Mouse (Mus musculus) stomach, postnatal 0 days (tissue): ENCODE data around the gene Calu. TPM values are rescaled to one million over a fixed set of nuclear protein-coding genes. Genes with fewer than 3 reads are reported as not detected.
A peak's percentile ranks its signal among the peaks of the same experiment; 100 is the strongest.

ENCODE experiments used
- ATAC-seq: fragments of 200-750 bp; cut with Nextera tagmentation; 2 replicates; pipeline ENCODE4 v1.8.0; 2017; ENCODE audit not compliant: low FRiP score, low TSS enrichment
- DNase-seq: peaks from one replicate; pipeline ENCODE4 v3.0.0-alpha.2; 2016; ENCODE audit warnings: low spot score
- H3K27ac ChIP-seq: fragments of 300-500 bp; sonication (generic); replicated peaks from 2 replicates; pipeline ENCODE4 v1.5.1; 2014; ENCODE audit warnings: mild to moderate bottlenecking, control low read depth
- H3K27me3 ChIP-seq: fragments of 300-500 bp; sonication (generic); 2 replicates; pipeline ENCODE4 v1.6.1; 2014; ENCODE audit warnings: low read length; ENCODE audit not compliant: control insufficient read depth, insufficient read depth
- H3K36me3 ChIP-seq: fragments of 300-500 bp; sonication (generic); 2 replicates; pipeline ENCODE4 v1.6.1; 2014; ENCODE audit warnings: low read length, mixed read lengths; ENCODE audit not compliant: control insufficient read depth, insufficient read depth
- H3K4me1 ChIP-seq: fragments of 300-500 bp; sonication (generic); replicated peaks from 2 replicates; pipeline ENCODE4 v1.6.1; 2014; ENCODE audit warnings: antibody characterized with exemption; ENCODE audit not compliant: control insufficient read depth, insufficient read depth
- H3K4me2 ChIP-seq: fragments of 300-500 bp; sonication (generic); replicated peaks from 2 replicates; pipeline ENCODE4 v1.6.1; 2014; ENCODE audit warnings: low read depth, mild to moderate bottlenecking, control low read depth, moderate library complexity
- H3K4me3 ChIP-seq: fragments of 300-500 bp; sonication (generic); 2 replicates; pipeline ENCODE4 v1.5.1; 2014; ENCODE audit warnings: low read depth, low read length, control low read depth
- H3K9ac ChIP-seq: fragments of 300-500 bp; sonication (generic); 2 replicates; pipeline ENCODE4 v1.6.1; 2014; ENCODE audit warnings: mild to moderate bottlenecking, low read length, control low read depth, mixed read lengths
- H3K9me3 ChIP-seq: fragments of 300-500 bp; sonication (generic); 2 replicates; pipeline ENCODE4 v1.6.1; 2016; ENCODE audit warnings: low read length; ENCODE audit not compliant: control insufficient read depth
- CTCF ChIP-seq: IDR thresholded peaks from 2 replicates; pipeline ENCODE4 v1.5.1; 2016; ENCODE audit warnings: antibody characterized with exemption, low read depth, mild to moderate bottlenecking, moderate library complexity
- EP300 ChIP-seq: optimal IDR thresholded peaks from 2 replicates; pipeline ENCODE3; 2016; ENCODE audit warnings: antibody characterized with exemption
- WGBS: fragments of 180-500 bp; shearing (Covaris S2); extraction: QIAGEN DNeasy Blood & Tissue Kit; methylation state at CpG from one replicate; pipeline ENCODE4 v1.1.7; 2014; 5-methylcytosine and 5-hydroxymethylcytosine counted together
- polyA plus RNA-seq: library from polyadenylated mRNA; unstranded; fragments of >200 nt; fragmentation: Nextera tagmentation; extraction: Ambion mirVana; gene quantifications from 2 replicates; pipeline ENCODE4 v1.2.1, GENCODE M21; 2015

Gene Calu
- polyA plus RNA-seq, 1 experiment from 2014 or later = 205 TPM

DNA sequence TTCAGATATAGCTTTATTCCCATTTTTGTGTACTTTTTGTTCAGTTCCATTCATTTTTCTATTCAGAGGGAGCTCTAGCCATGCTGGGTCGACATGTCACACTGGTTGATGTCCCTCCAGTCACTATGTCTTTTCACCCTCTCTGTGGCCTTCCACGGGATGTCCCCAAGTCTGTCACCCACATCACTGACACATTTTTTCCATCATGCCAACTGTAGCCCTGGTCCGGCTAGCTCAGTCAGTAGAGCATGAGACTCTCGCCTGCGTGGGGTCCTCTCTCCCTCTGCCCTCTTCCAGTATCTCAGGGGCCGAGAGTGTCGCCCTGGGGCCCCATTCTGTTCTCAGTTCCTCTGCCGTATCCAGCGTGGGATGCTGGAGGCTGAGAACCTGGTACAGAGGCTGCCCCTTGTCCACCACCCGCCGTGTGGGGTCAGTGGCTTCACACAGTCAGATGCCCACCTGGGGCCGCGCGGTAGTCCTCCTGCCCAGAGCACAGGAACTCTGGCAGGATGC is 34.1 kb upstream of the Calu start:
- DNase-seq (no peak), ATAC-seq (no peak)
- Histone ChIP-seq H3K9ac (no peak overlapping the region), H3K4me2 (no peak overlapping the region), H3K27me3 (no peaks in the 10 kb centered on the region), H3K9me3 (no peaks in the 10 kb centered on the region), H3K36me3 (no peaks in the 10 kb centered on the region), H3K4me3 (no peak overlapping the region), H3K27ac (no peak overlapping the region), H3K4me1 (no peaks in the 10 kb centered on the region)
- 71% methylated on average over 14 of the region's 14 CpGs for WGBS
- no peak for TF ChIP-seq CTCF
- TF ChIP-seq EP300 = no peak

GRCm38 (mm10) chr6:29317286-29317685 is 30.6 kb upstream of the Calu start:
- Histone ChIP-seq H3K27ac (no peak overlapping the region), H3K4me2 (no peak overlapping the region), H3K9ac (no peak overlapping the region), H3K4me3 (no peak overlapping the region), H3K9me3 (no peaks in the 10 kb centered on the region), H3K4me1 (no peaks in the 10 kb centered on the region), H3K36me3 (no peaks in the 10 kb centered on the region), H3K27me3 (no peaks in the 10 kb centered on the region)
- 55% methylated on average over 2 of the region's 2 CpGs for WGBS
- no peak for DNase-seq
- ATAC-seq = no peak
- TF ChIP-seq EP300 = no peak
- TF ChIP-seq CTCF = no peak

GRCm38 (mm10) chr6:29317941-29318340 is 29.9 kb upstream of the Calu start:
- Histone ChIP-seq H3K4me3 (no peak overlapping the region), H3K27ac (no peak overlapping the region), H3K9me3 (no peaks in the 10 kb centered on the region), H3K36me3 (no peaks in the 10 kb centered on the region), H3K4me1 (no peaks in the 10 kb centered on the region), H3K4me2 (no peak overlapping the region), H3K9ac (no peak overlapping the region), H3K27me3 (no peaks in the 10 kb centered on the region)
- TF ChIP-seq CTCF = no peak
- TF ChIP-seq EP300 = no peak
- ATAC-seq = no peak
- DNase-seq = no peak
- WGBS = 66% methylated on average over 3 of the region's 3 CpGs

GRCm38 (mm10) chr6:29318879-29319278 is 29.0 kb upstream of the Calu start, which contains the start of gene Fam71f1:
Gene Fam71f1, plus strand, starts transcription at chr6:29319140.
- ATAC-seq = peak; percentile 24; the same call in 1 of the 2 replicates
- no peak for TF ChIP-seq EP300
- TF ChIP-seq CTCF = no peak
- no peak for DNase-seq
- no peaks in the 10 kb centered on the region for H3K9me3 ChIP-seq
- H3K27me3 ChIP-seq = no peaks in the 10 kb centered on the region
- no peak within 1 kb of the TSS for H3K4me2 ChIP-seq
- no peak within 1 kb of the TSS for H3K4me3 ChIP-seq
- H3K9ac ChIP-seq = no peak within 1 kb of the TSS
- 29% methylated on average over 3 of the region's 5 CpGs for WGBS
- H3K4me1 ChIP-seq = no peaks in the 10 kb centered on the region
- H3K27ac ChIP-seq = no peak within 1 kb of the TSS
- no peaks in the 10 kb centered on the region for H3K36me3 ChIP-seq

DNA sequence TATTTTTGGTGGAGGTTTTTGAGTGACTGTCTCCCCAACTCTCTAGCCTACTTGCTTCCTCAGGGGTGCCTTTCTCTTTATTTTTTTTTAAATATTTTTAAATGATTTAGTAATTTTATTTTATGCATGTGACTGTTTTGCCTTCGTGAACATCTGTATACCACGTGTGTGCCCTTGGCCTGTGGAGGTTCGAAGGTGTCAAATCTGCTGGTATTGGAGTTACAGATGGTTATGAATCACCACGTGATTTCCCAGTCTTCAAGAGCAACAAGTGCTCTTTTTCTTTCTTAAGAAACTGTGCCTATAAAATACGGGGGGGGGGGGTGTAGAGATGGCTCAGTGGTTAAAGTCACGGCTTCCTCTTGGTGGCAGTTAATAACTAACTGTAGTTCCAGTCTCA is 26.3 kb upstream of the Calu start:
- Histone ChIP-seq H3K36me3 (no peaks in the 10 kb centered on the region), H3K4me3 (no peak overlapping the region), H3K4me1 (no peaks in the 10 kb centered on the region), H3K9ac (no peak overlapping the region), H3K27ac (no peak overlapping the region), H3K4me2 (no peak overlapping the region), H3K9me3 (no peaks in the 10 kb centered on the region), H3K27me3 (no peaks in the 10 kb centered on the region)
- no peak for ATAC-seq
- no peak for DNase-seq
- TF ChIP-seq EP300 (no peak), CTCF (no peak)
- 68% methylated on average over 6 of the region's 6 CpGs for WGBS

- no peak overlapping the region for H3K4me2 ChIP-seq
- TF ChIP-seq EP300 = no peak
- no peak for TF ChIP-seq CTCF
- no peak for DNase-seq
- H3K4me1 ChIP-seq = no peaks in the 10 kb centered on the region
- H3K27me3 ChIP-seq = no peaks in the 10 kb centered on the region
- no peaks in the 10 kb centered on the region for H3K9me3 ChIP-seq
- H3K9ac ChIP-seq = no peak overlapping the region
- 92% methylated on average over 7 of the region's 7 CpGs for WGBS
- no peak overlapping the region for H3K4me3 ChIP-seq
- no peak overlapping the region for H3K27ac ChIP-seq
- ATAC-seq = no peak
- H3K36me3 ChIP-seq = no peaks in the 10 kb centered on the region
These were observed 25.7 kb upstream of the Calu start for GRCm38 (mm10) chr6:29322147-29322546.
